Mouse (Mus musculus) heart, embryonic 10.5 days (tissue): ENCODE results near the gene Frat2. TPM values are rescaled to one million over a fixed set of nuclear protein-coding genes. Genes with fewer than 3 reads are reported as not detected.
"Not testable (repeated sequence)": the region's sequence is repeated elsewhere in the genome, so short reads cannot be mapped to it uniquely, and the experiment has no call there.

Experiments
- DNase-seq: peaks from one replicate; pipeline ENCODE4 v3.0.0-alpha.2; 2017; ENCODE audit warnings: low spot score
- H3K27ac ChIP-seq: fragments of 300-500 bp; sonication (generic); 2 replicates; pipeline ENCODE4 v1.5.1; 2016; ENCODE audit warnings: mild to moderate bottlenecking
- H3K27me3 ChIP-seq: fragments of 300-500 bp; sonication (generic); 2 replicates; pipeline ENCODE4 v1.6.1; 2016; ENCODE audit warnings: mild to moderate bottlenecking; ENCODE audit not compliant: poor library complexity, insufficient read depth, severe bottlenecking
- H3K36me3 ChIP-seq: fragments of 300-500 bp; sonication (generic); 2 replicates; pipeline ENCODE4 v1.6.1; 2016; ENCODE audit warnings: mild to moderate bottlenecking, moderate library complexity
- H3K4me1 ChIP-seq: fragments of 300-500 bp; sonication (generic); 2 replicates; pipeline ENCODE4 v1.6.1; 2016; ENCODE audit warnings: mild to moderate bottlenecking
- H3K4me3 ChIP-seq: fragments of 300-500 bp; sonication (generic); 2 replicates; pipeline ENCODE4 v1.5.1; 2016; ENCODE audit warnings: mild to moderate bottlenecking, moderate library complexity
- H3K9me3 ChIP-seq: fragments of 300-500 bp; sonication (generic); 2 replicates; pipeline ENCODE4 v1.6.1; 2016; ENCODE audit warnings: mild to moderate bottlenecking, moderate library complexity
- WGBS: fragments of 180-500 bp; shearing (Covaris S2); methylation state at CpG from one replicate; pipeline ENCODE4 v1.1.7; 2016; 5-methylcytosine and 5-hydroxymethylcytosine counted together
- polyA plus RNA-seq: library from polyadenylated mRNA; unstranded; fragments of >200 nt; fragmentation: Nextera tagmentation; extraction: Ambion mirVana; gene quantifications from 2 replicates; pipeline ENCODE4 v1.2.1, GENCODE M21; 2016

Frat2 gene
- 1.6 and 4.0 TPM in 2 replicates for polyA plus RNA-seq

DNA sequence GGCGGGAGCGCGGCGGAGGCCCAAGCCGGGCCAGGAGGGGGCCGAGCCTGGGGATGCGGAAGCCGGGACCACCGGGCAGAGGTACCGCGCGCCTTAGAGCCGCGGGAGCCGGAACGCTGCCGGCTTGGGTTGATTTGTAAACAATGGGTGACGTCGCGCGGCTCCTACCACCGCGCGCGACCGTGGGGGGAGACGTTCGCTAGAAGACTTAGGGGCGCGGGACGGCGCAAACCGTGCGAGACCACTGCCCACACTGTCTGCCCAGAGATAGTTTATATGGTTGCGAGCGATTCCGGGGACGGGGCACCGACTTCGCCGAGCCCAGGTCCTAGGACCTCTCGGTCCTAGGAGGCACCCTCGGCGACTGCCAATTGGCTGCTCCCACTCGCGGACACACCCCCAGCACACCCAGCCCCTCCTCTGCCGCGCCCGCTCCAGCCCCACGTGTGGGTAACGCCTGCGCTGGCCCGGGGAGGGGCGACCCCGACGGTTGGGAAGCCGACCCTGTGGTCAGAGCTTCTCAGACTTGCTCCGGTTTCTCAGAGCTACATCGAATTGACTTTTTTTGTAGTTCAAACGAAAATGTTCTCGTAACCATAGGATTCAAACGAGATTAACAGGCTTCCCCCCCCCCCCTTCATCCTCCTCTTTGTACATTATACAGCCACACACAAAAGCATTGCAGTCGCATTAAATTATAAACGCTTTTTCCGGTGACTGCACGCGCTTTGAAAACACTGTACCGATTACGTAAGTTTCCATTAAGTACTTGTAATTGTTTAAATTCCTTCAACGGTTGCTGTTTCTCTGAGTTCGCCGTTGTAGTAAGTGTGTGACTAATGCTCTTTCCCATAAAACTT lies at the start of gene Frat2:
Frat2 (minus strand) TSS at position 141 of the 860 bp plus-strand sequence.
- Histone ChIP-seq H3K27ac (peak within 1 kb of the TSS; percentile 96), H3K9me3 (no peaks in the 10 kb centered on the region), H3K36me3 (no peaks in the 10 kb centered on the region), H3K4me3 (peak within 1 kb of the TSS; percentile 88), H3K4me1 (peaks cover 20% of the 10 kb centered on the region), H3K27me3 (no peaks in the 10 kb centered on the region)
- WGBS, result under 1% methylated on average over 72 of the region's 72 CpGs
- peak; percentile 96 for DNase-seq

DNA sequence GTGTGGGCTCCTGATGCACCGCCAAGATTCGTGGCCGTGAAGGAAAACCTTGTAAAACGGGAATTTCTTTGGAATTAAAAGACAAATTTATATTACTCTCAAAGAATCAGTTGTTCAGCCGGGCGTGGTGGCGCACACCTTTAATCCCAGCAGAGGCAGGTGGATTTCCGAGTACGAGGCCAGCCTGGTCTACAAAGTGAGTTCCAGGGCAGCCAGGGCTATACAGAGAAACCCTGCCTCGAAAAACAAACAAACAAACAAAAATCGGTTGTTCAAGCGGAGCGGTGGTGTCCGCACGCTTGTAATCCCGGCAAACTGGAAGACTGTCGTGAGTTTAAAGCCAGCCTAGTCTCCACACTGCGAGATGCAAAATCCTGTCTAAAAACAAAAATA lies 48.4 kb upstream of the Frat2 start:
- Histone ChIP-seq H3K27me3 (no peaks in the 10 kb centered on the region), H3K9me3 (no peaks in the 10 kb centered on the region), H3K4me1 (peaks cover 11% of the 10 kb centered on the region), H3K4me3 (peak overlapping the region; percentile 87), H3K36me3 (peaks cover 7% of the 10 kb centered on the region), H3K27ac (peak overlapping the region; percentile 77)
- DNase-seq, result no peak
- 20% methylated on average over 18 of the region's 18 CpGs for WGBS

DNA sequence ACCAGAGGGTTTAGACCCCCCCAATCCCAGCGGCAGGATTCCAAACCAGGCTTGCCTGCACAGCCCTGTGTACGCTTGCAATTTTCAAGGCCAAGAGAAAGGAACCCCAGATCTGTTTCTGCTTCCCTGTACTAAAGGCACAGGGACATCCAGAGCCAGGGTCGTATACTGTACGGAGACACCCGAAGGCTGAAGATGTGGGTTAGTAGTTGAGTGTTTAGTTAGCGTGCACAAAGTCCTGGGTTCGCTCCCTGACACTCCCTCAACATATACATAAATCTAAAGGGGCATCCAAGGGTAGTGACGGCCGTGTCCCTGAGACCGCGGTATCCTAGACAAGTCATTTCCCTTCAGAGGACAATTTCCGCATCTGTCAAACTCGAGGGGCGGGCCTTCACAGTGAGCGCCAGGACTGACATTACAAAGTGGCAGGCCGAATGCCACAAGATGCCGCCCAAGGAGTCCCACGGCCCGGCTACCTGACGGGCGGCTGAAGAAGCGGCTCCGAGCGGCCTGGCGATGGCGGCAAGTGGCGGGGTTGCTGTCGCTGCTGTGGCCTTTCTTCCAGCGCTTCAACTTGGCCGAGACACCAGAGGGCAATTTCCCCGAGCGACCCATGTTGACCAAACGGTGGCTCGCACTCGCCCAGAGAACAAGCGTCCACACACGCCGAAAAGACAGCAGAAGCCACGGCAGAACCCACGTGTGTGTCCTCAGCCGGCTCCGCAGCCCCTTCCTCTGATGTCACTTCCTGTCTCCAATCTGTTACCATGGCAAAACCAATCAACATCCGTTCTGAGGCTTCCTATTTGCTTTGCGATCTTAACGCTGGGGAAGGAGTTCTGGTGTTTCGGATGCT lies 47.8 kb upstream of the Frat2 start, which contains the start of gene Rrp12:
Rrp12 (minus strand) TSS at position 714 of the 859 bp plus-strand sequence.
- Histone ChIP-seq H3K36me3 (peaks cover 14% of the 10 kb centered on the region), H3K4me3 (peak within 1 kb of the TSS; percentile 87), H3K27me3 (no peaks in the 10 kb centered on the region), H3K27ac (peak within 1 kb of the TSS; percentile 77), H3K9me3 (no peaks in the 10 kb centered on the region), H3K4me1 (peaks cover 11% of the 10 kb centered on the region)
- under 1% methylated on average over 46 of the region's 46 CpGs for WGBS
- peak; percentile 93 for DNase-seq

DNA sequence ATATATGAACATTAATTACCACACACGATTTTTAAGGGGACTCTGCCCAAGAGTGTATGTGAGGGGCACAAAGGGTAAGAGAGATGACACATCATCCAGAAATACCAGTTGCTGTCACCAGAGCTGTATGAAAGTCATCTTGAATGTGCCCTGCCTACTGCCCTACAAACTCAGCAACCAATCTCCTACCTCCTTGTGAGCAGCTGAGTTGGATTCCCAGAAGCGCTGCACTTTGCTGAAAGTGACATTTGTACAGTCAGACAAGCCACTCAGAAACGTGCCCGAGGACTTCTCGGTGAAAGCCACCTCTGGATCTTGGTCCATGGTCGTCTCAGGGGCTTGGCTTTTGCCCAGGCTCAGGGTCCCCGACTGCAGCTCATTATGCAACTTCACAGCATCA lies 47.0 kb upstream of the Frat2 start:
- no peaks in the 10 kb centered on the region for H3K9me3 ChIP-seq
- no peak for DNase-seq
- H3K27me3 ChIP-seq, result no peaks in the 10 kb centered on the region
- WGBS, result 45% methylated on average over 7 of the region's 7 CpGs
- H3K27ac ChIP-seq, result no peak overlapping the region
- peak overlapping the region; percentile 87 for H3K4me3 ChIP-seq
- peaks cover 11% of the 10 kb centered on the region for H3K4me1 ChIP-seq
- H3K36me3 ChIP-seq, result peaks cover 21% of the 10 kb centered on the region

DNA sequence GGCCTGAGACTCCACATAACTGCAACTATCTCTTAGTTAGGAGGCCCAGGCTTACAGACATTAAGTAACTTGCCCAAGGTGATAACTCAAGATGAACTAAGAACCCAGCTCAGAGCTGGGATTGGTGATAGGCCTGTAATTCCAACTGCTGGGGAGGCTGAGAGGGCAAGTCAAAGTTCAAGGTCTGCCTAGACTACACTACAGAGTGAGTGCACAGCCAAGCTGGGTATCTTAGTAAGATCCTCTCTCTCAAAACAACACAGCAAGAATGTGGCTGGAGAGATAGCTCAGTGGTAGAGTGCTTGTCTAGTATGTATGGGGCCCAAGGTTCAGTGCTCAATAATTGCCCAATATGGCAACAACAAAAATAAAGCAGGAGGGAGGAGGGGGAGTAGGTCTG lies 40.3 kb upstream of the Frat2 start:
- Histone ChIP-seq H3K4me1 (no peaks in the 10 kb centered on the region), H3K36me3 (peaks cover 85% of the 10 kb centered on the region), H3K27ac (no peak overlapping the region), H3K27me3 (no peaks in the 10 kb centered on the region), H3K9me3 (no peaks in the 10 kb centered on the region), H3K4me3 (no peak overlapping the region)
- no peak for DNase-seq

DNA sequence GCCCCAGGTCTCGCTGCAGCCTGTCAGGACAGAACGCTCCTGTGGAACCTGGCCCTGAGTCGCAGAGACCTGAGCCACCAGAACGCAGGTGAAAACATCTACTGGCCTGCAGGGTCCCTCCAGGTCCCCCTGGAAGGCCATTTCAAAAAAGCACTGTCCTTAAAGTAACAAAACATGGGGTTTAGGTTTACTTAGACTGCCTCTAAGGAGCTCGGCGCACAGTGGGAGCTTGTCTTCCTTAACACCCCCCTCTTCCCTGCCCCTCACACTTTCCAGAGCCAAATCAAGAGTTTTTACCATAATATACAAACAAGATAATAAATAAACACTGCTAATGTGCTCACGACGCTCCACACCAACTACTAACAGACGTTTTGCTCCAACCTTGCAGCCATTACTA lies 36.0 kb upstream of the Frat2 start:
- Histone ChIP-seq H3K9me3 (no peaks in the 10 kb centered on the region), H3K27ac (no peak overlapping the region), H3K27me3 (no peaks in the 10 kb centered on the region), H3K36me3 (peaks cover 90% of the 10 kb centered on the region), H3K4me1 (no peaks in the 10 kb centered on the region), H3K4me3 (no peak overlapping the region)
- WGBS, result 84% methylated on average over 9 of the region's 9 CpGs
- DNase-seq, result no peak

DNA sequence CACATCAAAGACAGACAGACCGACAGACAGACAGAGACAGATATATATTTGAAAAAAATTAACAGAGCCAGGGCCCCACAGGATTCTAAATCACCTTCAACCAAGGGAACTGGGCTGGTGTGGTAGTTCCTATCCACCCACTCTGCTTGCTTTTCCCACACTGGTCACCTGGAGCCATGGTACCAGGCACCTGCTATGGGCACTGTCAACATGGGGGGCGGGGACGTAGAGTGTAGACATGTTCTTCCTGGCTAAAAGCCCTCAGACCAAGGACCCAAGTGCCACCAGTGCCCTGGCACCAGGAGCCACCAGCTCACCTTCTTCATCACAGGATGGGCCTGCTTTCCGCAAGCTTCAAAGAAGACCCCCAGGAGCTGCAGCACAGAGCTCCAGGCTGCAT lies 33.9 kb upstream of the Frat2 start:
- H3K27me3 ChIP-seq, result no peaks in the 10 kb centered on the region
- no peaks in the 10 kb centered on the region for H3K4me1 ChIP-seq
- H3K9me3 ChIP-seq, result no peaks in the 10 kb centered on the region
- no peak overlapping the region for H3K4me3 ChIP-seq
- WGBS, result 97% methylated on average over 4 of the region's 4 CpGs
- peaks cover 89% of the 10 kb centered on the region for H3K36me3 ChIP-seq
- DNase-seq, result no peak
- no peak overlapping the region for H3K27ac ChIP-seq

DNA sequence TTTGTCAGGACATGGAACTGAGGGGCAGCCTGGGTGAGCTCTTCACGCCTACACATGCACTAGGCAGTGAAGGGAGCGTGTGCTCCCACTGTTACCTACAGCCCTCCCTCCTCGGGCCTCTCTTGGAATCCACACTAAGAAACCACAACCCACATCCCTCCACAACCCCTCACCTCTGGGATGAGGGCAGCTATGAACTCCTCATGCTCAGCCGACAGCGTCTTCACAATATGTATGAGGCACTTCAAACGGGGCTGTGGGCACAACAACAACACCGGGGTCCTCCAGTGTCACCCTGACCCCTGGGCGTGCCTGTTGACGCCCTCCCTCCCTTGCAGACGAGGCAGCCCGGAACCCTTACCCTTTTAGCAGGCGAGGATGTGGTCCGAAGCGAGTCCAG lies 26.4 kb upstream of the Frat2 start:
- Histone ChIP-seq H3K9me3 (no peaks in the 10 kb centered on the region), H3K4me1 (no peaks in the 10 kb centered on the region), H3K4me3 (no peak overlapping the region), H3K27me3 (no peaks in the 10 kb centered on the region), H3K36me3 (peaks cover 91% of the 10 kb centered on the region), H3K27ac (no peak overlapping the region)
- no peak for DNase-seq
- WGBS, result 90% methylated on average over 14 of the region's 14 CpGs

DNA sequence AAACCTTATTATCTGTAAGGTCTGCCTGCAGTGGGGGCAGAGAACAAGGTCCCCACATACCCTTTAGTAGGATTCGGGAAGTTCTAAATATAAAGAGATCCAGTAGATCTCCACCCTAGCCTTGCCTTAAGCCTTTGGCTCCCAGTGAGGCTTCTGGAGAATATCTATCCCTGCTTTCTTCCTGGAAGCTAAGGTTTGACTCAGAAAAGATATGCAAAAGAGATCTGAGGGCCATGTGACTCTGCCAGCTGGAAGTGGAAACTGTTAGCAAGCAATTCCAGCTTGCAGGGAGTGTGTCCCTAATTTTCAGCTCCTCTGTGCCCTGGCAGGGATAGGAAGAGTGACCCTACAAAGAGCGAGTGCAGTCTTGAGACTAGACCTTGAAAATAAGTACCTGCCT lies 24.4 kb upstream of the Frat2 start:
- H3K9me3 ChIP-seq, result no peaks in the 10 kb centered on the region
- no peak overlapping the region for H3K4me3 ChIP-seq
- 90% methylated on average over 2 of the region's 2 CpGs for WGBS
- H3K4me1 ChIP-seq, result no peaks in the 10 kb centered on the region
- no peak overlapping the region for H3K27ac ChIP-seq
- H3K36me3 ChIP-seq, result peaks cover 94% of the 10 kb centered on the region
- no peaks in the 10 kb centered on the region for H3K27me3 ChIP-seq
- no peak for DNase-seq

DNA sequence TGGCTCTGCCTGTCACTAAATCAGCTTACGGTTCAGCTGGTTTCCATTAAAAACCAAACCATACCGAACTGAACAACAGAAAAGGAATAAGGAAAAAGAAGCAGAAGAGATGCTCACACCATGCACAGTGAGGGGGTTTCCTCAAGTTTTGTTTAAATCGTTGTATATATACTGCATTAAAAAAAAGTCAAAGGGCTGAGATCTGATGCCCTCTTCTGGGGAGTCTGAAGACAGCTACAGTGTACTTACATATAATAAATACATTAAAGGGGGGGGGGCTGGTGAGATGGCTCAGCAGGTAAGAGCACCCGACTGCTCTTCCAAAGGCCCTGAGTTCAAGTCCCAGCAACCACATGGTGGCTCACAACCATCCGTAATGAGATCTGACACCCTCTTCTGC lies 22.0 kb upstream of the Frat2 start:
- not testable (repeated sequence) for H3K4me1 ChIP-seq, DNase-seq, H3K27me3 ChIP-seq, H3K9me3 ChIP-seq, H3K27ac ChIP-seq, H3K4me3 ChIP-seq
- H3K36me3 ChIP-seq, result peaks cover 95% of the 10 kb centered on the region
- 93% methylated on average over 5 of the region's 5 CpGs for WGBS

DNA sequence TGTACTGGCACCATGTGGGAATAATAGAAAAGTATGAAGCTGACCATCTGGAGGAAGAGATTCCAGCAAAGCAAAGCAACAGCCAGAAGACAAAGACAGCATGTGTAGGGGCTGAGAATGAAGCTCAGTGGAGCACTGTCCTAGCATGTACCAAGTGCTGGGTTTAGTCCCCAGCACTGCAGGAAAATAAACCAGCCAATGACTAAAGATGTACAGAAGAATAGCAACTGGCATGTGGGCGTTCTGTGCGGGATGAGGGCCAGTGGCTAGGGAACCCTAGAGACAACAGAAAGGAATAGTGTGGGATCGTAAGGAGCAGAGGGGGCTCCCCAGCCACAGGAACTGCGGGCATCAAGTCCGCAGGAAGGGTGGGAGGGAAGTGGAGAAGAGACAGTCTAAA lies 21.4 kb upstream of the Frat2 start:
- Histone ChIP-seq H3K4me1 (no peaks in the 10 kb centered on the region), H3K36me3 (peaks cover 95% of the 10 kb centered on the region), H3K9me3 (no peaks in the 10 kb centered on the region), H3K27ac (no peak overlapping the region), H3K4me3 (no peak overlapping the region), H3K27me3 (no peaks in the 10 kb centered on the region)
- WGBS, result 96% methylated on average over 5 of the region's 5 CpGs
- DNase-seq, result no peak

DNA sequence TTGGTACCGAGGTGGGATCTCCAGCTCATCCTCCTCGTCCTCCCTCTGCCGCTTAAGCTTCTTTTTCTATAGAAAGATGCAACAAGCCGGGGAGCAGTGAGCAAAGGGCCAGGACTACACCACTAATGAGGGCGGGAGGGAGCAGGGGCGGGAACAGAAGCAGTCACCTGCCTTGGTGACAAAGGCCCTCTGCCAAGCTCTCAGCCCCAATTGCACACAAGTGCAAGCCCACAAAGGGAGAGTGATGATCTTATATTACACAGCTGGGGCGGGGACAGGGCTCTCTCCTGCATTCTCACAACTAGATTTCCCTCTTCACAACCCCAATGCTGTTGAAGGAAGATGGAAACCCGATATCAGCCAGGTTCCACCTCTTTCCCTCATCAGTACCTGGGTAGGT lies 18.8 kb upstream of the Frat2 start:
- Histone ChIP-seq H3K27me3 (no peaks in the 10 kb centered on the region), H3K27ac (no peak overlapping the region), H3K36me3 (peaks cover 97% of the 10 kb centered on the region), H3K4me1 (no peaks in the 10 kb centered on the region), H3K9me3 (no peaks in the 10 kb centered on the region), H3K4me3 (no peak overlapping the region)
- WGBS, result 90% methylated on average over 8 of the region's 8 CpGs
- DNase-seq, result no peak

DNA sequence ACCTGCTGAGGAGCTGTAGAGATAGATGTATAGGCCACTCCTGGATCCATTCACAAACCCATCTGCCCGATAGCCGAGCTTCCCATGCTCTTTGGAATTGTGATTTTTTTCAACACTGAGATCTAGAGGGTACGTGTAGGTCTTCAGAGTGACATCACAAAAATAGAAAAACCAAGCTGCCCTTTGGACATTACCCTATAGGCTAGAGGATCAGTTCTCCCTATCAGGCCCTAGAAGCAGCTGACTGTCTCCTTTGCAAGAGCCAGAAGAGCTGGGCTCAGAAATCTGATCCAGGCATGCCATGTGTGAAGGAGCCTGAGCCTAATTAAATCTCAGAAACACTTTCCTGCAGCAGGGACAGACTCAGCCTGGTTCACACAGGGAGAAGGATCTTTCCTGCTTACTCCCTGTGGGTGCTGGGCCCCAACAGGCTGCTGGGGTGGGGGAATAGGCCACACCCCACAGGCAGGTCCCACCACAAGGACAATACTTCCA lies 9.9 kb upstream of the Frat2 start:
- 60% methylated on average over 3 of the region's 3 CpGs for WGBS

More for the DNA sequence above, 9.9 kb upstream of the Frat2 start:
- Histone ChIP-seq H3K4me3 (no peak overlapping the region), H3K27ac (no peak overlapping the region; the same call in 1 of the 2 replicates), H3K9me3 (no peaks in the 10 kb centered on the region), H3K4me1 (peaks cover 10% of the 10 kb centered on the region), H3K27me3 (no peaks in the 10 kb centered on the region), H3K36me3 (peaks cover 14% of the 10 kb centered on the region)
- DNase-seq, result no peak
